Mouse (Mus musculus) hindbrain, embryonic 15.5 days (tissue): ENCODE data around the gene Htr1f. TPM values are rescaled to one million over a fixed set of nuclear protein-coding genes. Genes with fewer than 3 reads are reported as not detected.
"Not testable (repeated sequence)": the region's sequence is repeated elsewhere in the genome, so short reads cannot be mapped to it uniquely, and the experiment has no call there.

Experiments used
- ATAC-seq: fragments of 200-750 bp; cut with Nextera tagmentation; 2 replicates; pipeline ENCODE4 v1.8.0; 2017; ENCODE audit warnings: low read depth, moderate number of reproducible peaks, moderate TSS enrichment; ENCODE audit not compliant: low FRiP score
- H3K27ac ChIP-seq: fragments of 300-500 bp; sonication (generic); replicated peaks from 2 replicates; pipeline ENCODE4 v1.5.1; 2015; ENCODE audit warnings: mild to moderate bottlenecking, inconsistent platforms
- H3K27me3 ChIP-seq: fragments of 300-500 bp; sonication (generic); 2 replicates; pipeline ENCODE4 v1.6.1; 2015; ENCODE audit warnings: control low read depth, inconsistent platforms
- H3K36me3 ChIP-seq: fragments of 300-500 bp; sonication (generic); 2 replicates; pipeline ENCODE4 v1.6.1; 2015; ENCODE audit warnings: control low read depth, inconsistent platforms
- H3K4me1 ChIP-seq: fragments of 300-500 bp; sonication (generic); replicated peaks from 2 replicates; pipeline ENCODE4 v1.6.1; 2015; ENCODE audit warnings: control low read depth, inconsistent platforms
- H3K4me2 ChIP-seq: fragments of 300-500 bp; sonication (generic); 2 replicates; pipeline ENCODE4 v1.6.1; 2015; ENCODE audit warnings: moderate library complexity, mild to moderate bottlenecking, inconsistent platforms
- H3K4me3 ChIP-seq: fragments of 300-500 bp; sonication (generic); 2 replicates; pipeline ENCODE4 v1.5.1; 2015; ENCODE audit warnings: mild to moderate bottlenecking, inconsistent platforms
- H3K9ac ChIP-seq: fragments of 300-500 bp; sonication (generic); 2 replicates; pipeline ENCODE4 v1.6.1; 2015; ENCODE audit warnings: inconsistent platforms
- H3K9me3 ChIP-seq: fragments of 300-500 bp; sonication (generic); 2 replicates; pipeline ENCODE4 v1.6.1; 2016; ENCODE audit warnings: control low read depth, inconsistent platforms
- WGBS: fragments of 180-500 bp; shearing (Covaris S2); methylation state at CpG from one replicate; pipeline ENCODE4 v1.1.7; 2015; 5-methylcytosine and 5-hydroxymethylcytosine counted together
- polyA plus RNA-seq: library from polyadenylated mRNA; unstranded; fragments of >200 nt; fragmentation: Nextera tagmentation; extraction: Ambion mirVana; gene quantifications from 2 replicates; pipeline ENCODE4 v1.2.1, GENCODE M21; 2015

The Htr1f gene
- polyA plus RNA-seq, result 0.55 and 0.62 TPM in 2 replicates

GRCm38 (mm10) chr16:65105184-65105931 lies at the start of gene Htr1f:
TSS of gene Htr1f (minus strand) at chr16:65105854.
- H3K4me3 ChIP-seq, result peak within 1 kb of the TSS; percentile 48
- no peak within 1 kb of the TSS for H3K27ac ChIP-seq
- H3K9me3 ChIP-seq, result no peaks in the 10 kb centered on the region
- H3K36me3 ChIP-seq, result no peaks in the 10 kb centered on the region
- peaks cover 4% of the 10 kb centered on the region; the same call in 1 of the 2 replicates for H3K4me1 ChIP-seq
- peak within 1 kb of the TSS; percentile 54 for H3K9ac ChIP-seq
- peak; percentile 84 for ATAC-seq
- H3K4me2 ChIP-seq, result peak within 1 kb of the TSS; percentile 98
- 0 out of 2 replicates have a peak, but pooled peaks cover 6% of the 10 kb centered on the region for H3K27me3 ChIP-seq
- 5% methylated on average over 40 of the region's 41 CpGs for WGBS

GRCm38 (mm10) chr16:65139771-65140170 lies 34.1 kb upstream of the Htr1f start:
- Histone ChIP-seq H3K9me3 (no peaks in the 10 kb centered on the region), H3K27me3 (no peaks in the 10 kb centered on the region)
- WGBS, result 67% methylated on average over 2 of the region's 2 CpGs

DNA sequence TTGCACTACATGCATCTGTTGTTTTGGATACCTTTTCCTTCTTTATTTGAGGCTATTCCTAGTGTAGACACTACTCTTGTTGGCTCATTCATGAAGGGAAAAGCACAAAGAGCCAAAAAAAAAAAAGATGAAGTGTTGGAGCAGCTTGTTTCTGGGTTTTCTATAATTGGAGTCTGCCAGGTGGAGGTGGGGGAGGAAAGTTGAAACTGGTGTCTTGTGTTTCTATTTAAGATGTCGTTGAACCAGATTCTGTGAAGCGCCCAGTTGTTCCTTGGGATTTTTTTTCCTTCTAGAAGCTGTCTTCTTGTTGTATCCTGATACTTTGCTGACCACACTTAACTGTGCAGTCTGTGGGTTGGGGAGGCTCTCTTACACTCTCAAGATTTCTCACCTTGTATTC lies 23.7 kb upstream of the Htr1f start:
- 95% methylated on average over 2 of the region's 2 CpGs for WGBS
- no peak for ATAC-seq
- H3K36me3 ChIP-seq, result no peaks in the 10 kb centered on the region

More at GRCm38 (mm10) chr16:65139771-65140170, 34.1 kb upstream of the Htr1f start:
- Histone ChIP-seq H3K4me1 (no peaks in the 10 kb centered on the region), H3K4me2 (no peak overlapping the region), H3K9ac (no peak overlapping the region), H3K36me3 (no peaks in the 10 kb centered on the region), H3K27ac (no peak overlapping the region), H3K4me3 (no peak overlapping the region)
- ATAC-seq, result no peak

DNA sequence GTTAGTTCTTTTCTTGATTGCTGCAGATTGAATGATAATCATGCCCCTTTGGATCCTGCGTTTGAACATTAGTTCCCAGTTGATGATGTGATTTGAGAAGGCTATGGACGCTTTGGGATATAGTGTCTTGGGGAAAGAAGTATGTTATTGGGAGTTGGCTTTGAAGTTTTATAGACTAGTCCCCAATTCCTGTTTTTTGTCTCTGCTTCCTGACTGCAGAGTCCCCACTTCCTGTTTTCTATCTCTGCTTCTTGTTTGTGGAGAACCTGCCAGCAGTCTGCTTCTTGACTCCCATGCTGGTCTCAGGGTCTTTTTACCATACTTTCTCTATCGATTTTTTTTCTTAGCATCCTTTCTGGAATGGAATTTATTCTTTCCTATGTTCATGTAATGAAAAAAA lies 22.2 kb upstream of the Htr1f start:
- no peak overlapping the region for H3K4me3 ChIP-seq
- ATAC-seq, result no peak
- no peak overlapping the region for H3K4me2 ChIP-seq
- no peaks in the 10 kb centered on the region for H3K27me3 ChIP-seq
- H3K4me1 ChIP-seq, result no peaks in the 10 kb centered on the region
- no peak overlapping the region for H3K27ac ChIP-seq
- no peaks in the 10 kb centered on the region for H3K36me3 ChIP-seq
- no peaks in the 10 kb centered on the region for H3K9me3 ChIP-seq
- no peak overlapping the region for H3K9ac ChIP-seq
- 88% methylated on average over 3 of the region's 3 CpGs for whole genome bisulfite sequencing

More for the DNA sequence above, 23.7 kb upstream of the Htr1f start:
- Histone ChIP-seq H3K9ac (no peak overlapping the region), H3K27me3 (no peaks in the 10 kb centered on the region), H3K27ac (no peak overlapping the region), H3K9me3 (no peaks in the 10 kb centered on the region), H3K4me2 (no peak overlapping the region), H3K4me1 (no peaks in the 10 kb centered on the region), H3K4me3 (no peak overlapping the region)

DNA sequence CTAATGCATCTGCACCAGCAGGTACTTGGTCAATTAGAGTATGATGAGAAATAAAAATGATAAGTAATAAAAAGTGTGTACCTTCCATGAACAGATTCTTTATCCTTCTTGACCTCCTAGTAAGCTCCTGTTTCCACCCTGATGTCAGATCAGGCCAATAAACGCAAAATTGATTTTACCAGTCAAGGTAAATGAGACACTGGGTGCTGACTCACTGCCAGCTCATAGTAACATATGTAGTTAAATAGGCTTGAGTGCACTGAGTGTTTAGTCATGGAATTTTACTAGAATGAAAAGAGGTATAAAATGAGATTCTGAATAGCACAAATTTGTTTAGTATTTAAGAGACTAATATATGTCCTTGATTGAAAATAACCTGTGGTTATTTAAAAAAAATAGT lies 6.6 kb upstream of the Htr1f start:
- 89% methylated on average over 1 of the region's 1 CpGs for WGBS
- H3K27ac ChIP-seq, result no peak overlapping the region

GRCm38 (mm10) chr16:65093552-65093951 lies 12.1 kb downstream of the Htr1f start:
- no peaks in the 10 kb centered on the region for H3K9me3 ChIP-seq
- no peak overlapping the region for H3K4me2 ChIP-seq
- H3K36me3 ChIP-seq, result no peaks in the 10 kb centered on the region
- no peak overlapping the region for H3K4me3 ChIP-seq
- ATAC-seq, result no peak
- no peak overlapping the region for H3K9ac ChIP-seq
- no peak overlapping the region for H3K27ac ChIP-seq
- H3K4me1 ChIP-seq, result no peaks in the 10 kb centered on the region
- H3K27me3 ChIP-seq, result no peaks in the 10 kb centered on the region
- WGBS, result 94% methylated on average over 5 of the region's 5 CpGs

More for the DNA sequence above, 6.6 kb upstream of the Htr1f start:
- Histone ChIP-seq H3K9me3 (no peaks in the 10 kb centered on the region), H3K4me3 (no peak overlapping the region), H3K27me3 (no peaks in the 10 kb centered on the region), H3K4me2 (no peak overlapping the region), H3K36me3 (no peaks in the 10 kb centered on the region), H3K4me1 (no peaks in the 10 kb centered on the region), H3K9ac (no peak overlapping the region)
- ATAC-seq, result no peak

DNA sequence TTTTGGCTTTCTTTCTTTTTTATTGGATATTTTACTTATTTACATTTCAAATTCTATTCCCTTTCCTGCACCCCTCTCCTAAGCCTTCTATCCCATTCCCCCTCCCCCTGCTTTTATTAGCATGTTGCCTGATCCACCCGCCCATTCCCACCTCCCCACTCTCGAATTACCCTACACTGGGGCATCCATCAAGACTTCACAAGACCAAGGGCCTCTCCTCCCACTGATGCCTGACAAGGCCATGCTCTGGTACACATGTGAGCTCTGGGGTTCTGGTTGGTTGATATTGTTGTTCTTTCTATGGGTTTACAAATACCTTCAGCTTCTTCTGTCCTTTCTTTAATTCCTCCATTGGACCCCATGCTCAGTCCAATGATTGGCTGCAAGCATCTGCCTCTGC lies 22.2 kb downstream of the Htr1f start:
- ATAC-seq, result no peak
- no peak overlapping the region for H3K4me3 ChIP-seq
- H3K4me1 ChIP-seq, result no peaks in the 10 kb centered on the region
- H3K9ac ChIP-seq, result no peak overlapping the region
- no peaks in the 10 kb centered on the region for H3K27me3 ChIP-seq
- H3K9me3 ChIP-seq, result no peaks in the 10 kb centered on the region
- 53% methylated on average over 2 of the region's 2 CpGs for WGBS
- H3K27ac ChIP-seq, result no peak overlapping the region
- no peak overlapping the region for H3K4me2 ChIP-seq
- no peaks in the 10 kb centered on the region for H3K36me3 ChIP-seq

DNA sequence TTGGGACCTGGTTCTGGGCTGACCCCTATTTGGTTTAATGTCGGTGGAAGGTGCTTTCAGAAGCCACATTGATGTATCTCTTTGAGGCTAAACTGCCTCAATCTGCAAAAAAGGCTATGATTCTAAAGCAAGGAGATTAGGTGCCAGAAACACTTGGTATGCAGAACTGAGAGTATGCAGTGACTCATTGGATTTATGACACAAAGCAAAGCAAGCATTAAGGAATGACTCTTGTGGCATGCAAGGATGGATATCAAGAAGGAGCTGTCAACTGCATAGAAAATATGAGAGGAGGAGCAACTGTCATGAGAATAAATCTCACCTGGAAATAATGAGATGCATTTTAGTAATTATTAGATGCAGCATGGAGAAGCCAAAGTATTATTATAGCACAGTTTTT lies 35.8 kb downstream of the Htr1f start:
- H3K9ac ChIP-seq, result no peak overlapping the region
- no peak overlapping the region for H3K4me2 ChIP-seq
- H3K27ac ChIP-seq, result no peak overlapping the region
- H3K4me3 ChIP-seq, result no peak overlapping the region
- no peaks in the 10 kb centered on the region for H3K4me1 ChIP-seq
- no peaks in the 10 kb centered on the region for H3K9me3 ChIP-seq
- no peak for ATAC-seq
- no peaks in the 10 kb centered on the region for H3K27me3 ChIP-seq
- 71% methylated on average over 1 of the region's 1 CpGs for WGBS
- no peaks in the 10 kb centered on the region for H3K36me3 ChIP-seq

GRCm38 (mm10) chr16:65066264-65066663 lies 39.4 kb downstream of the Htr1f start:
- Histone ChIP-seq H3K4me2 (no peak overlapping the region), H3K4me3 (no peak overlapping the region), H3K27ac (no peak overlapping the region), H3K4me1 (no peaks in the 10 kb centered on the region), H3K27me3 (no peaks in the 10 kb centered on the region), H3K36me3 (no peaks in the 10 kb centered on the region), H3K9me3 (no peaks in the 10 kb centered on the region), H3K9ac (no peak overlapping the region)
- ATAC-seq, result no peak

GRCm38 (mm10) chr16:65037660-65038425 lies 67.8 kb downstream of the Htr1f start:
- H3K4me1 ChIP-seq, H3K4me3 ChIP-seq, H3K9me3 ChIP-seq, H3K9ac ChIP-seq, ATAC-seq, H3K4me2 ChIP-seq, H3K36me3 ChIP-seq, H3K27me3 ChIP-seq, H3K27ac ChIP-seq: not testable (repeated sequence)
- 77% methylated on average over 5 of the region's 5 CpGs for WGBS

DNA sequence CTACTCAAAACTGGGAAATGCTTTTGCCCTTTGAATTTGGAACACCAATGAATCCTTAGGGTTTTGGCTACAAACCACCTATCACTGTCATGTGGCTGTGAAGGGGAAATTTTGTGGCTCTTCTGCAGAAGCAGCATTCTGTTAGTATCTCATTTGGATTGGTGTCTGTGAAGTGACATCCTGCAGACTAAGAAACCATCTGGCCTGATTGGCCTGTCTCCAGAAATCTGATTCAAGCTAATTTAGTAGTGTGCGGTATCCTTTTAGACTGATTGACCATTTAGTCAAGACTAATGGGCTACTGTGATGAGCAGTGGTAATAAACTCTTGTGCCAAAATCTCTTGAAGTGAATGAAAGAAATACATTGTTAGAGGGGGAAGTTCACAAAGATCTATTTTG lies 76.0 kb downstream of the Htr1f start:
- WGBS, result 43% methylated on average over 1 of the region's 1 CpGs
- Histone ChIP-seq H3K9me3 (no peaks in the 10 kb centered on the region), H3K9ac (no peak overlapping the region), H3K4me3 (no peak overlapping the region), H3K27me3 (no peaks in the 10 kb centered on the region), H3K27ac (no peak overlapping the region), H3K36me3 (no peaks in the 10 kb centered on the region), H3K4me1 (no peaks in the 10 kb centered on the region), H3K4me2 (no peak overlapping the region)
- ATAC-seq, result peak; percentile 80

DNA sequence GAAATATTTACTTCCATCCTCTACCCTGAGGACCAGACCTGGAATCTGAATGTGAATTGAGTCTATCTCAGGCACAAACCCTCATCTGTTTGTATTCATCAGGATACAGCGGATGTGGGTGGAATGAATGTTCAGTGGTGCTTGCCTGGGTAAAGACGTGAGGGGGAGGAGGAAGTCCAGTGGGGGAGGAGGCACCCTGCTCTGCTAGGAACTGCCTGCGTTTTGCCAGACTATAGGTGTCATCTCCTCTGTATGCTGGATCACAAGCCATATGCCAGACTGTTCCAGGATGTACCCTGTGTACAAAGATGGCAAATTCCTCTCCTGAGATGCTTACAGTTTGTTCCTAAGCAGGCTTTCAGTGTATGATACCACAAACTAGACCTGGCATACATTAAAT lies 83.3 kb downstream of the Htr1f start:
- Histone ChIP-seq H3K4me3 (no peak overlapping the region), H3K4me2 (no peak overlapping the region), H3K36me3 (no peaks in the 10 kb centered on the region), H3K27ac (no peak overlapping the region), H3K9me3 (no peaks in the 10 kb centered on the region), H3K4me1 (no peaks in the 10 kb centered on the region), H3K9ac (no peak overlapping the region), H3K27me3 (no peaks in the 10 kb centered on the region)
- WGBS, result 87% methylated on average over 3 of the region's 3 CpGs
- ATAC-seq, result no peak
